Mouse (Mus musculus): Measurements from ENCODE around the gene Gm21767. TPM values are rescaled to one million over a fixed set of nuclear protein-coding genes. Genes with fewer than 3 reads are reported as not detected.
"Not testable (repeated sequence)": the region's sequence is repeated elsewhere in the genome, so short reads cannot be mapped to it uniquely, and the experiment has no call there.

The Gm21767 gene
- total RNA-seq (2021): not detected
- long read RNA-seq, experiment 1: 0 reads
- long read RNA-seq, experiment 2: 0 reads

DNA sequence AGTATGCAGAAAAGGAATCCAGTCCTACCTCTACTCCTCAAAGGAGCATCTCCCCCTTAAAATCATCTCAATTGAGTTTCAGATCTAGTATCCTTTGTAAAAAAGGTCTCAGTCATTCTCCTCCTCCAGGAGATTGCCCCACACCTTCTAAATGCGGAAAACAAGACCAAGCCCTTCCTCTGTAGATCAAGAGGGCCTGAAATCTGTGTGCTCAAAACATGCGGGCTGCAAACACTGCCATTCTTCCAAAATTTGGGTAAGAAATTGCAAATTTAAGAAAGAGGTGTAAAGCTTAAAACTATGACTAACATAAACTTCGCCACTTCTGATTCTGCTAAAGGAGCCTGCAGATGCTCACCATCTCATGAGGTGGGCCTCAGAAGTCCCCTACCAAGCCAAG, at the start of gene Gm21767:
TSS of gene Gm21767 (plus strand) at position 301 of the 400 bp plus-strand sequence.
- DNase-seq; intact Hi-C loops (cut with DNase I; ENCODE audit: low total_unique reads): not testable (repeated sequence)

All from gastrocnemius, postnatal 14 days (tissue).